Mouse (Mus musculus) adrenal gland, postnatal 14 days (tissue): Measurements from ENCODE around the gene Sumf1. TPM values are rescaled to one million over a fixed set of nuclear protein-coding genes. Genes with fewer than 3 reads are reported as not detected.

Experiments used
- DNase-seq: peaks from one replicate; pipeline ENCODE4 v3.0.0; 2021; ENCODE audit warnings: mixed read lengths
- total RNA-seq: library from RNA; stranded (reverse); gene quantifications from 2 replicates; pipeline ENCODE4 v1.2.3, GENCODE M21; 2021

Sumf1 gene
- total RNA-seq, 1 experiment from 2014 or later = 28.1 TPM

DNA sequence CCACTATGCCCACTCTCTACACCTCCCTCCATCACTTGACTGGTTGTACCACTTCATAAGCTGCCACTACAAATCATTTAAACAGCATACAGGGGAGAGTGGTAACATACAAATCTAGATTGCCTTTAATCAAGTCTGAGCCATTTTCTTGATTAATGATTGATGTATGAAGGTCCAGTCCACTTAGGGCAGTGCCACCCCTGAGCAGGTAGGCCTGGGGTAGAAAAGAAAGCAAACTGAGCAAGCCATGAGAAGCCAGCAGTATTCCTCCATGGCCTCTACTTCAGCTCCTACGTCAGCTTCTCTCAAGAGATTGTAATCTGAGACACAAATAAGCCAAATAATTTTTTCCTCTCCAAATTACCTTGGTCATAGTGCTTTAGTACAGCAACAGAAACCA, 94.1 kb downstream of the Sumf1 start:
- no peak for DNase-seq

- no peak for DNase-seq
These were observed 109.5 kb downstream of the Sumf1 start for GRCm38 (mm10) chr6:108075857-108076256.

- DNase-seq = no peak
These were observed 110.8 kb downstream of the Sumf1 start for GRCm38 (mm10) chr6:108074624-108075023.

DNA sequence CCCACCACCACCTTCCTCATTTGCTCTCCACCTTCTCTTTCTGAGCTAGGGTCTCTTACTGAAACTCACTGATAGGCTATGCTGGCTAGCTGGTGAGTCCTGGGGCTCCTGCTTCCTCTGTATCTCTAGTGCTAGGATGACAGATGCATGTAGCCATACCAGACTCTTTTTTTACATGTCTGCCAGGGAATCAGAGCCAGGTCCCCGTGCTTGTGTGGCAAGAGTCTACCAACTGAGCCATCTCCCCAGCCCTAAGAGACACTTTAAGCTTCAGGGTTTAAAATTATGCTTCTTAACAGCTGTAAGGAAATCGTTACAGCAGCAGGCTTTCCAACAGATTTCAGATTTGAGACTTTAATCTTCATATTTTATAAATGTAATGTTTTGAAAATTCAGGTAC, 111.5 kb downstream of the Sumf1 start:
- no peak for DNase-seq

GRCm38 (mm10) chr6:108073071-108073470, 112.3 kb downstream of the Sumf1 start:
- DNase-seq = no peak

- no peak for DNase-seq
These were observed 114.4 kb downstream of the Sumf1 start for GRCm38 (mm10) chr6:108070947-108071346.

DNA sequence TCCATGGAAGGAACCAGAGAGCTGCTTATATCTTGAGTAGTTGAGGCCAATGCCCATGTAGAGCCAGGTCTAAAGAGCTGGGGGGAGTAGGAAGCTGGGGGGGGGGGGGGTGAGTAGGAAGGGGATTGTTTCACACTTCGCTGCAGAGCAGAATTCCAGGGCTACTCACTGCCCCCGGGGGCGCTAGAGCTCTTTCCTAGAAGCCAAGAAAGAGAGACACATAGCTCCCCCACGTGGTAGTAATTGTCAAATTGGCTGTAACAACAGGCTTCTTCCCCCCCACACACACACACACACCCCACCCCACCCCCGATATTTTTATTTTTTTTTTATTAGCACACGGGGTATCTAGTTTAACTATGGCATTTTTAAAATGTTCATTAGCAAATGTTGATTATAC, 119.8 kb downstream of the Sumf1 start:
- peak; percentile 91 for DNase-seq

- peak; percentile 99 for DNase-seq
These were observed 120.4 kb downstream of the Sumf1 start, which contains the start of gene Setmar for GRCm38 (mm10) chr6:108064918-108065526. TSS of gene Setmar (plus strand) at chr6:108065045.

DNA sequence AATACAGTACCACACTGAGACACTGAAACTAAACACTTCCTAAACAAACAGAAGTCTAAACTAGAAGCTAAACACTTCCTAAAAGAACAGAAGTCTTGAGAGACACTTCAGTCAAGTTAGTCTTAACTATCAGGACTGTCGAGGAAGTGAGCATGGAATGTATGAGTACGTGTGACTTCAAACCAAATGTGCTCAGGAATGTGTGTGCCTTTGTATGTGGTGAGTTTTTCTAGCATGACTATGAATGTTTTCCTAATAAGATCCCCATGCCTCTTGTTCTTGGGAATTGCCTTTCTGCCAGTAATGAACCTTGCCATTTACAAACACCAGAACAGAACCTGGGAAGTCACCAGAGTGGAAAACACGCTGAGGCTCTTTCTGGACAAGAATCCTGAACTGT, 124.3 kb downstream of the Sumf1 start:
- DNase-seq = no peak

- no peak for DNase-seq
These were observed 127.3 kb downstream of the Sumf1 start for GRCm38 (mm10) chr6:108058066-108058465.

GRCm38 (mm10) chr6:108057353-108057752, 128.0 kb downstream of the Sumf1 start:
- no peak for DNase-seq

Other genes starting within 250 kb of the Sumf1 start
- gene Setmar, start 120.5 kb downstream of the Sumf1 start, total RNA-seq = 6.0 and 6.1 TPM in 2 replicates
- gene Itpr1, start 27.5 kb upstream of the Sumf1 start, total RNA-seq = 121 and 125 TPM in 2 replicates